Comparison of ENCODE assay signal across 14 mouse cellular contexts in the genomic region with DNA sequence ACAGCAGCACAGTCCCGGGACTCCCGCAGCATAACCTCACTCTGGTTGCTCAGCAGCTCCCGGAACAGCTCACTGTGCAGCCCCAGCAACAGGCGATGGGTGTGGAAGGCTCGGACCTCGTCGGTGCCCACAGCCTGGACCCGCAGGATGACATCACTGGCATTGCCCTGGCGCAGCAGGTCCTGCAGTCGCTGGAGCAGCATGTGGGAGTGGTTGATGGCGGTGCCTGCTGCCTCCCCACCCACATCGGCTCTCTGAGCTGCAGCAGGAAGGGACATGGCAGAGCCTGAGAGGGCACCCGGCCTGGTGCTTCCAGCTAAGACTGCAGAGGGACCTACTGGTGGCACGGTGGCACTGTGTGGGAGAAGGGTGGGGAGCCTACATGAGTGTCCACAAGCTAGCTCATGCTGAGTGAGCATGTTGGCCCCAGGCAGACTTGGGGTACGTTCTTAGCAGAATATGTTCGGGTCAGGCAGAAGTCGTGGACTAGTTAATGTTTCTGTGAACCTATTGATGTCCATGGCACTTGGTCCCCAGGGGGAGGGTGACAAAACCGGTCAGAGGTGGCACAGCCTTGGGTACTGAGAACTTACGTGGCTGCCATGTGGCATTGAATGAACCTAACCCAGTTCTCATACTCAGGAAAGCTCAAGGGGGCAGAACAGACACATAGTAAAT. TPM values are rescaled to one million over a fixed set of nuclear protein-coding genes. Genes with fewer than 3 reads are reported as not detected.
DNase-seq lines count a peak whose midpoint lies in the region; ATAC-seq and TF ChIP-seq lines count a peak whose summit lies in the region.
"Had no signal": no experiment of that assay in that cellular context is flagged by ENCODE, and none has a peak within 500 bp of the region (broad histone marks: within the 10 kb centered on the region; RNA-seq: fewer than 3 reads in every experiment).

No protein-coding gene starts in this region.

- ATAC-seq in cerebellum, adult (ENCODE audit: insufficient number of reproducible peaks, low FRiP score, low TSS enrichment), result no peak
- ATAC-seq in midbrain, postnatal 0 days (ENCODE audit: low FRiP score), result no peak

- H3K27ac ChIP-seq in hindbrain, embryonic 10.5 days, result peak overlapping the region; percentile 95
- peak overlapping the region; percentile 43 for H3K27ac ChIP-seq in midbrain, postnatal 0 days (ENCODE audit: low read depth, low read length)

- peaks cover 12% of the 10 kb centered on the region for H3K36me3 ChIP-seq in hindbrain, embryonic 10.5 days
- no peaks in the 10 kb centered on the region for H3K36me3 ChIP-seq in midbrain, postnatal 0 days (ENCODE audit: insufficient read depth, low read length)

- H3K4me3 ChIP-seq in hindbrain, embryonic 10.5 days, result peak overlapping the region; percentile 61
- no peak overlapping the region for H3K4me3 ChIP-seq in midbrain, postnatal 0 days (ENCODE audit: low read depth, low read length)

- no peak for TF ChIP-seq CTCF in midbrain, postnatal 0 days (IDR thresholded peaks at IDR 0.05)

- DNase-seq in cerebellum, adult 11 months, result peak; percentile 54
- DNase-seq in cerebellum, adult 8-10 months, result peak; percentile 52
- no peak for DNase-seq in hindbrain, embryonic 10.5 days (ENCODE audit: low spot score)
- DNase-seq in midbrain, postnatal 0 days (ENCODE audit: low spot score), result no peak
- no peak for DNase-seq in spleen, postnatal 14 days (ENCODE audit: low spot score in 2 of 2)
- no peak for DNase-seq in spleen, adult 12 weeks (ENCODE audit: low spot score)
- DNase-seq in embryo, embryonic 10 days (ENCODE audit: low spot score), result no peak
- DNase-seq: adrenal gland, postnatal 36 days; kidney, adult 11 months; thymus, postnatal 4 days had no signal

- WGBS in hindbrain, embryonic 10.5 days, result 64% methylated on average over 19 of the region's 19 CpGs
- WGBS in midbrain, postnatal 0 days, result 52% methylated on average over 19 of the region's 19 CpGs

- H3K9me3 ChIP-seq in hindbrain, embryonic 10.5 days, result no peaks in the 10 kb centered on the region
- H3K9me3 ChIP-seq in midbrain, postnatal 0 days (ENCODE audit: low read length), result no peaks in the 10 kb centered on the region

- H3K4me2 ChIP-seq in midbrain, postnatal 0 days (ENCODE audit: low read depth, low read length, poor library complexity, severe bottlenecking), result peak overlapping the region; percentile 76; the same call in 1 of the 2 replicates

- peaks cover 85% of the 10 kb centered on the region for H3K4me1 ChIP-seq in hindbrain, embryonic 10.5 days (replicated peaks)
- peaks cover 33% of the 10 kb centered on the region for H3K4me1 ChIP-seq in midbrain, postnatal 0 days (ENCODE audit: insufficient read depth, low read length)

- 0 out of 2 replicates have a peak overlapping the region, but pooled peaks have one; percentile 19 for H3K9ac ChIP-seq in midbrain, postnatal 0 days (replicated peaks; ENCODE audit: low read length, poor library complexity, severe bottlenecking)

- peaks cover 56% of the 10 kb centered on the region for H3K27me3 ChIP-seq in hindbrain, embryonic 10.5 days (ENCODE audit: insufficient read depth, poor library complexity, severe bottlenecking)
- H3K27me3 ChIP-seq in midbrain, postnatal 0 days (ENCODE audit: insufficient read depth, low read length), result no peaks in the 10 kb centered on the region

RNA-seq across cellular contexts. Expression of a gene that starts 1.7 kb away (rescaled TPM):
- 50.8 and 60.0 TPM in 2 replicates for polyA plus RNA-seq in hindbrain, embryonic 10.5 days (2016; fragmentation: Nextera tagmentation; extraction: Ambion mirVana)
- total RNA-seq in midbrain, postnatal 0 days (2014; rRNA removed), result 46.9 and 68.2 TPM in 2 replicates
- polyA plus RNA-seq in midbrain, postnatal 0 days (2015; fragmentation: Nextera tagmentation; extraction: Ambion mirVana), result 27.1 and 28.0 TPM in 2 replicates
- total RNA-seq: adrenal gland, postnatal 36 days had no signal
- polyA plus RNA-seq: liver, embryonic 16.5 days had no signal

RNA-seq across cellular contexts. Expression of a gene that starts 4.7 kb away (rescaled TPM):
- polyA plus RNA-seq in hindbrain, embryonic 10.5 days (2016; fragmentation: Nextera tagmentation; extraction: Ambion mirVana), result 0.37 and 0.77 TPM in 2 replicates
- not detected in 2 replicates for total RNA-seq in midbrain, postnatal 0 days (2014; rRNA removed)
- polyA plus RNA-seq in midbrain, postnatal 0 days (2015; fragmentation: Nextera tagmentation; extraction: Ambion mirVana), result not detected in 2 replicates
- total RNA-seq: adrenal gland, postnatal 36 days; left cerebral cortex, adult 8-10 months had no signal
- polyA plus RNA-seq: cortical plate, adult 2 months; liver, embryonic 16.5 days had no signal

RNA-seq across cellular contexts. Expression of a gene that starts 28.8 kb away (rescaled TPM):
- 1.1 and 3.8 TPM in 2 replicates for polyA plus RNA-seq in hindbrain, embryonic 10.5 days (2016; fragmentation: Nextera tagmentation; extraction: Ambion mirVana)
- 5.3 and 7.2 TPM in 2 replicates for total RNA-seq in midbrain, postnatal 0 days (2014; rRNA removed)
- polyA plus RNA-seq in midbrain, postnatal 0 days (2015; fragmentation: Nextera tagmentation; extraction: Ambion mirVana), result 0.85 and 1.3 TPM in 2 replicates

RNA-seq across cellular contexts. Expression of a gene that starts 56.9 kb away (rescaled TPM):
- 31.5 and 42.9 TPM in 2 replicates for polyA plus RNA-seq in hindbrain, embryonic 10.5 days (2016; fragmentation: Nextera tagmentation; extraction: Ambion mirVana)
- 7.5 and 12.8 TPM in 2 replicates for total RNA-seq in midbrain, postnatal 0 days (2014; rRNA removed)
- polyA plus RNA-seq in midbrain, postnatal 0 days (2015; fragmentation: Nextera tagmentation; extraction: Ambion mirVana), result 5.7 and 5.8 TPM in 2 replicates

Comparison
In these comparisons a context has a peak if more than half of its experiments do, and no peak if none do; other contexts are left out.
1. DNase-seq: peak in cerebellum, adult 11 months (single experiment) and cerebellum, adult 8-10 months (single experiment); none in hindbrain, embryonic 10.5 days (single experiment), midbrain, postnatal 0 days (single experiment), spleen, postnatal 14 days (0 of 2), spleen, adult 12 weeks (single experiment) and embryo, embryonic 10 days (single experiment).